Mouse (Mus musculus): ENCODE results near the gene Myo1b.

The Myo1b gene

DNA sequence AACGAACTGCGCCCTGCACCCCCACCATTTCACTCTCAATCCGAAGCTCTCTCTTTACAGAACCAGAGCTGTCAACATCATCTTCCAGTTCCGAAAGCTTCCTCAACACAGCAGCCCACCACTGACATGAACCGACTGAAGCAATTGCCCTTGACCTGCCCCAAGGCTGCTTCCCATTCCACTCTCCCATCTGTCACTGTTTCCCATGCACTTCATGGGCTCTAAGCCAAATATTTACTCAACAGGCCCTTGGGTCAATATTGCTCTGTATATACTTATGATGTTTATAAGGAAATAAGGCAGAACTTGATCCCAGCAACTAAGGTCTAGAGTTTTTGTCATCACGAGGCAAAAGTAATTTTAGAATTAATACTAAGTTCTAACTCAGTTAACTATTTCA is 133.8 kb downstream of the Myo1b start:
- no peak for DNase-seq (ENCODE audit: low spot score)

DNA sequence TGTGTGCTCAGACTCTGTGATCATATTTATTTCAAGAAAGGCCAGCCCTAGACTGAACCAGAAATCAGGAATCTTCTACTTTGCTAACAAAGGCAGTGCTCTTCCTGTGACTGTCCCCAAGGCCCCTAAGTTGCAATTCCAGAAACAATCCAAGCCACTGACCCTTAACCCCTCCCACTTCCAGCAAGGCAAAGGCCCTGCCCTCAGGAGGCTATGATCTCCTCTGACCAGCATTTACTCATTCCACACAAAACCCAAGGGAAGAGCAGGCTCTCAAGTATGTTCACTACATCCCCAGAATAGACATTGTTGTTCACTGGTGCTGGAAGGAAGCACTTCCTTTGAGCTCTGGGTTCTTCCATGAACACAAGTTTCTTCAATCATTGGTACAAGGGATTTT is 135.5 kb downstream of the Myo1b start:
- DNase-seq (ENCODE audit: low spot score), result no peak

DNA sequence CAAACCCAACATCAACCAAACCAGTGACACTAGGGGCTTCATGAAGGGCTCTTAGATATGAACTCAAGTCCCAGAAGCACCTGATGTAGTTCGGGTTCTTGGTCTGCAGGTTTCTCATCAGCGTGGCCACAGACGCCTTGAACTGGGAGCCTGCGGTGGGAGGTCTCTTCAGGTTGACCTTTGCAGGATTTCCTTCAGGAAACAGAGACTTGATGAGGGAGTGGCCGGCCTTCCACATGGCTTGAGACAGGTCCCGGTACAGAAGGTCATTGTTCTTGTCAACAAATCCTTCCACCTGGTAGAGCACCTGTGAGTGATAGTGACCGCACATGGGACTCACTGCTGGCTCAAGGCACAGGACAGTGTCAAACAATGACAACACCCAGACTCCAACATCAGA is 137.6 kb downstream of the Myo1b start:
- no peak for DNase-seq (ENCODE audit: low spot score)

DNA sequence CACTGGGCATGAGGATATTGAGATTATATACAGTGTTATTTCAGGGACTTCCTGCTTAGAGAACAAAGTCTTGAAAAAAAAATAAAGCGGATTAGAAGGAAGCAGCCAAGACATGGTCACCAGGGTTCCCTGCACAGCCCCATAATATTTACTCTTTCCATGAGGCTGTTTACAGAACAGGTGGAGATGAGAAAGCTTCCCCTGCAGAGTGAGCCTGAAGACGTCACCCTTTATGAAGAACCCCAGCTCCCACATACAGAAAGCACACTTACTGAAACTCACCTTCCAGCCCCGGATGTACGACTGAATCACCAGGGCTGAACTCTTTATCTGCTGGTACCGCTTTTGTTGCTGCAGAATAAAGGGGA is 145.4 kb downstream of the Myo1b start:
- DNase-seq (ENCODE audit: low spot score), result no peak

DNA sequence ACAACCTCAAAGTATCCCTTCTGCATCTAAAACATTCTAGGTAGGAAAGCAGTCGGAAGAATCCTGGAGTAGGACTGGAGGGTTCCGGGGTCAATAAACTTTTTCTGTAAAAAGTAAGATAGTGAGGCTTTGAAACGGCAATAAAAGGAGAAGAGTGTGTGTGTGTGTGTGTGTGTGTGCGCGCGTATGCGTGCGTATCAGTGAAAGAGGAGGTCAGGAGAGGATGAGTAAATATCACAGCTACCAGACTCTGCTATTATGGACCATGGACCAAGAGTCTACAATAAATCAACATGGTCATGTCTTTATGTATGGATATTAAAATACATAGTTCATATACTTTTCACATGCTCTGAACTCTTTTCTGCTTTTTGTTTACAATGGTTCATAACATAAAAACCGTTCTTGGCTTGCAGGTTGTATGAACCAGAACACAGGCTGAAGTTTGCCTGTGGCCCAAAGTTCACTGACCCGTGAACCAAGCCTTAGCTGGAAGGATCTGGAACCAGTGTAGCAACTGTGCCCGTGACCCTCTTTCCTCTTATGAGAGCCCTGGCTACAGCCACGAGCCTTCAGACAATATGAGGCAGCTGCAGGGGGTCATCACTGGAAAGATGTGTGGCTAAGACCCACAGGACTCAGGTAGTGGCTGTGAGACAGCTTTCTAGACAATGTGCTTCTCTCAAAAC is 145.9 kb downstream of the Myo1b start:
- DNase-seq (ENCODE audit: low spot score), result no peak

DNA sequence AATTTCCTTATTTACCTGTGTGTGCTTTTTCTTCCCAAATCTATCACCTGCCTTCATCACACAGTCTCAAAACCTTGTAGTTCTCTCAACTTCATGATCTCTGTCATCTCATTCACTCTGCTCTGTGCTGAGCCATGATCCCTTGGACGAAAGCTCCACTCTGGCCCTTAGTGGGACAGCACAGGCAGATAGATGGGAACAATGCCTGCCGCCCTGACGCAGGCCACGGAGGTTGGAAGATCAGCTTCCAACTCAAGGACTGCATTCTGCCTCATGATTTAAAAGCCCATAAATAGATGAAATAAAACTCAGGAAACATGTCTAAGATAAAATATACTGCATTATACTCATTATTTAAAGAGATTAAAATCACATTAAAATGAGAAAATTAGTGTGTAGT is 149.6 kb downstream of the Myo1b start:
- DNase-seq (ENCODE audit: low spot score), result no peak

DNA sequence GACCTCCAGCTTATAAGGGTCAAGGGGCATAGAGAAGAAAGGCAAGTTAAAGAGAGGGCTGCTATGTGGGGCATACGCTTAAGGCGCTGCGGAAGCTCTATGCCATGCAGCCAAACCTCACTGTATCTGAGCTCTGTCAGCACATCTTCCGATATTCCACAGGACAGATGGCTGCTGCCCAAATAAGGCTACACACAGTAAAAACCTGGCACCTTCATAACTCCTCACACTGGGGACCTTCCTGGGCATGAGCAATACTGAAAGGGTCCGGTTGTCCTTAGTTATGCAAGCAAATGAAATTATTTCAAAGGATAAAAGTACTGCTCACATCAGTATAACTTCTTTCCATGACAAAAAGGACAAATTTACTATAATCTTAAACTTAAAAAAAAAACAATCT is 150.7 kb downstream of the Myo1b start:
- no peak for DNase-seq (ENCODE audit: low spot score)

DNA sequence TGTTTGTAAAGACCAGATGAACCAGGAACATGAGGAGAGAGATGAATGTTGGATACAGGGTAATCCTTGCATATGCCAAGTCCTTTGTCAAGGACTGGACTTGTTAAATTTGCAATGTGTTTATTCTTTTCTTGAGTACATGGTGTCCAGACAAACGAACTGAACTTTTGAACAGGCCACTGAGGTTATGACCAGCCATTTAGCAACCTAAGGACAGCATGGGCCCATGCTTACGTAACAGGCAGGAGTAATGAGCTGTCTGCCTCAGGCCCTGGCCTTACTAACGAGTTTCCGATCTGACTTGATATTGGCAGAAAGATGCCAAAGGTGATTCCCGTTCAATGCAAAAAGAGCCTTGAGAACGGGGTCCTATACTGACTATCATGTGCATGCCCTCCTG is 156.2 kb downstream of the Myo1b start:
- no peak for DNase-seq (ENCODE audit: low spot score)

DNA sequence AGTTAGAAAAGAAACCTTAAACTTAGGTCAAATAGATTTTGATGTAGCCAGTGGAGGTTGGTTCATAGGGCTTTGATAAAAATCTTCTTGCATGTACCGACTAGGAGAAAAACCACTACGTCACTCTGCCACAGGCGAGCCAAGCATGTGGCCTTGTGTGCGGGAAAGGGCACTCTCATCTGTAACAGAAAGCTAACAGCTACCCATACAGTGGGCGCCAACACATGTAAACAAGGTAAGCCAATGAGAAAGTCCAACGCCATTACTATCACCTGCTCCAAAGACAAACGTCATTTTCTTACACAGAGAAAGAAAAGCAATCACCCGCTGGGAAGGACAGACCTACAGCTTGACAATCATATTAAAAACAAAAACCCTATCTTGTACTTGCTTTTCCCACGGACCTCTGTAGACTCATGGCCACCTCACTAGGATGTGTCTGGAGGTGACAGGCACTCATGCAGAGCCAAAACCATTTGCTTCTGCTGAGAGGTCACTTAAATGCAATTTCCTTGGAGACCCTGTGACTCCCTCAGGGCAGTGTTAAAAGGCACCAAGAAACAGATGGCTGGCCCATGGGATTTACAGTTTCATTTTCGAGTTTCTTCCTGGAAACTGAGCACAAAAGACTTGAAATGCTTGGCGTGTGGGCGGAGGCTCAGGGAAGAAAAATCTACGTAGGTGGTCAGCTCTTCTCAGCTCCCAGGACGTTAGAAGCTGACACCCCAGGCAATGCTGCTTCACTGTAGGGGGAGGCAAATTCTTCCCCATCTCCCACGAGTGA is 157.4 kb downstream of the Myo1b start:
- DNase-seq (ENCODE audit: low spot score), result no peak

DNA sequence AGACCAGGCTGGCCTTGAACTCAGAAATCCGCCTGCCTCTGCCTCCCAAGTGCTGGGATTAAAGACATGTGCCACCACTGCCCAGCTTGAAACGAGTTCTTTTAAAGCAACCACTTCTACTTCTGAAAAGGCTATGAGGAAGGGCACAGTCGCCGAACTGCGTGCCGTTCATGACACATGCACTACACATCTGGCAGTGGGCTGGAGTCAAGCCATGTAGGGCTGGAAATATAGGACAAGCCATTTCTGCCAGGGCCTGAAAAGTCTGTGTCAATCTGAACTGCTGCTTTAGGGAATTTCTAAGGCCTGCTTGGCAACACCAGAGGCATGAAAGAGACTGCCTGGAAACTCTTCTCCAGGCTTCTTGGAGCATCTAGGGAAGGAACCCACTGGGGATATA is 162.2 kb downstream of the Myo1b start:
- DNase-seq (ENCODE audit: low spot score), result no peak

DNA sequence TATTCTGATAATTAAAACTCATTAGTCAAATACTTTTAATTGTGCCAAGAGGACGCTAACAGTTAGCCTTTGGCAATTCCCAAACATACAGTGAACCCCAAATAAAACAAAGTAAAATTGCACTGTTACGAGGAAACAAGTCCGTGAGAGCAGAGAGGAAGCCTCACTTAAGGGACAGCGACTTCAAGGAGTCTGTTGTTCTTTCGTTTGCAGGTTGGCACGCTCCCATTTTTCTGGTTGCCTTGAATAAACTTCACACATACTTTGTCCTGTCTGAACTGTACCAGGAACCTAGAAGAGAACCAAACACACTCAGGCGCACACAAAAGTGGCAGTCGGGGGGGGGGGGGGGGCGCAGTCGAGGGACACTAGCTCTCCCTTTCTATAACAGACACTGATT is 164.9 kb downstream of the Myo1b start:
- DNase-seq (ENCODE audit: low spot score), result no peak

DNA sequence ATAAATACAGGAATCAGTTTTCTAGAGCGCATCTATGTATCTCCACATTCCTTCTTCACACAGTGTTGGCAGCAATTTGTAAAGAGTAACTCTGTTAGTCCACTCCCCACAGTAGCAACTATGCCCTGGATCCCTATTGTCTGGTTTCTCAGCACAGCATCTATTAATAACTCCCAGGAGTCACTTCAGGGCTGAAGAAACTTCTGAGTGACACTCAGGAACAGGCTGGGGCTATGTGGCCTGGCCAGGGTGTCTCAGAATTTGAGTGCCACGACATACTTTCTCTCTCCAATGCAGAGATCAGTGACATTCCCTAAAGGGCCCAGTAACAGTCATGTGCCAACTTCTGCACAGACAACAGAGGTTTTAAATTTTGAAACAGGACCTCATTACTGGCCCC is 167.6 kb downstream of the Myo1b start:
- DNase-seq (ENCODE audit: low spot score), result no peak

DNA sequence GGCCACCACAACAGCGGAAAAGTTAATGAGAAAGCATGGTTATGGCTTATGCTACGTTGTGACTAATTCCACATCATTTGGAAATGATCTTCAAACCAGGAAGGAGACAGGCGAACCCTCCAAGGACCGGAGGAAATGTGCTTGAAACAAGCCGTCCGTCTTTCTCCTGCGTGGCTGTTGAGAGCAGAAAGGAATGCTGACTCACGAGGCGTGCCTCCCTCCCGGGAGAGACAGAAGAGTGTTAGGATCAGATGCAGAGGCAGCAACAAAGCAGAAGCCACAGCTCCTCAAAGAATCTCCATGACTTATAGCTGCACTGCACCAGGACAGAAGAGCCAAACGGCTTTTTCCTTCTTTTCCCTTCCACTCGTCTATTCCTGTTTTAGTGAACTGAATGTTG is 168.4 kb downstream of the Myo1b start:
- no peak for DNase-seq (ENCODE audit: low spot score)

DNA sequence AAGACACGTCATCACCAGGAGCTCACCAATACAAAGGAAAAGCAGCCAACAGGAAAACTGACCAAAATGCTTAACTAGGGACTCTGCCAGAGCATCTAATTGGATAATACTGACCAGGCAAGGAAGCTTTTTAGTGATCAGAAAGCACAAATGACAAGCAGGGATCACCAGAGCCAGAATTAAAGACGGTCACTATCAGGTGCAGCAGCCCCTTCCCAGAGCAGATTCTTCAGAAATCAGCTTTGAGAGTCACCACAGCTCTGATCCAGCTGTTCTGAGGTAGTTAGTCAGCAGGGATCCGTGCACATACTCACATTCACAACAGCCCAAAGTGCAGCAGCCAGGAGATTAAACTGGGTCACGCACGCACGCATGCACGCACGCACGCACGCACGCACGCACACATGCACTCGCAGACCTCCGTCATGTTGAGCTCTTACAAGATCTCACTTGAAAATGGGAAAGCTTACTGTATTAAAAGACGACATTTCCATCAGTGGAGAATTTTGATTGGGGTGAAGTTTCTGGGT is 169.1 kb downstream of the Myo1b start:
- DNase-seq (ENCODE audit: low spot score), result no peak

DNA sequence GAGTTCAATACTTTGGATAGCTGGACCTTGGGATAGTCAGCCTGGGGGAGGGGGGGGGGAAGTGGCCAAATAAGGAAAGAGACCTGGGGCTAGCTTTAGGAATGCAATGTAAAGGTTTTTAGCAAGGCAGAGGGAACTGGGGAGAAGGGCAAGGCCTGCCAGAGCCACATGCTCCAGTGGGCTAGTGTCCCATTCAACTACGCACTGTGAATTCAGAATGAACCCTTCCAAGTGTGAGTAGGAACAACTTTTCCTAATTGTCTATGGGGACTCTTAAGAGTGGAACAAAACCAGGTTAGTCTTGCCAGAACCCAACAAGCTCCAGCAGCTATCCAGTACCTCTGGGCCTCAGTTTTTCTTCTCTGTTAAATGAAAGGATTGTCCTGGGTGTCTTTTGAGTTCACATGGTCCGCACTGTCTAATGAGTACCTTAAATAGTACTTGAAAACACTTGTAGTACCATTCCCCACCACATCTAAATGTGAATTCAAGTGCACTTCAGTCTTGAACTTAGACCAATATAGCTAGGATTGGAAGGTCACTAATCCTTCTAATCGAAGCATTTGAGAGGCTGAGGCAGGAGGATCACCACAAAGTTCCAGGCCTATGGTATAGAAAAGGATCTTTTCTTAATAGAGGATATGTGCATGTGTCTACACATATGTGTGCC is 172.0 kb downstream of the Myo1b start:
- DNase-seq (ENCODE audit: low spot score), result no peak

DNA sequence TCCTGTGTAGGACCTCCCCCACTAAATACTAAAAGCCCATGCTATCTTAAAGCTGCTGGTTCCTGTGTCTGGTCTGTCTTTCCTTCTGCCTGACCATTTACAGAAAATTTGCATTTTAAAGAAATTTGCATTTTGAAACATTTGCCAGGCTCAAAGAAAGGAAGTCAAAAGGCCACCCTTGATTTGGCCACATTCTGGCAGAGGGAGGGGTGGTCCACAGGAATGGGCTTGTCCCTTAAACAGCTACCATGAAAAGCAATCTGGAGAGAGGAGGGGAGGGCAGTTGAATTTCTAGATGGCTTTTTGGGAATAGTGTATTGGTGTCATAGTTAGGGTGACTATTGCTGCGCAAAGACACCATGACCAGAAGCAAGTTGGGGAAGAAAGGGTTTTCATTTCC is 173.3 kb downstream of the Myo1b start:
- no peak for DNase-seq (ENCODE audit: low spot score)

DNA sequence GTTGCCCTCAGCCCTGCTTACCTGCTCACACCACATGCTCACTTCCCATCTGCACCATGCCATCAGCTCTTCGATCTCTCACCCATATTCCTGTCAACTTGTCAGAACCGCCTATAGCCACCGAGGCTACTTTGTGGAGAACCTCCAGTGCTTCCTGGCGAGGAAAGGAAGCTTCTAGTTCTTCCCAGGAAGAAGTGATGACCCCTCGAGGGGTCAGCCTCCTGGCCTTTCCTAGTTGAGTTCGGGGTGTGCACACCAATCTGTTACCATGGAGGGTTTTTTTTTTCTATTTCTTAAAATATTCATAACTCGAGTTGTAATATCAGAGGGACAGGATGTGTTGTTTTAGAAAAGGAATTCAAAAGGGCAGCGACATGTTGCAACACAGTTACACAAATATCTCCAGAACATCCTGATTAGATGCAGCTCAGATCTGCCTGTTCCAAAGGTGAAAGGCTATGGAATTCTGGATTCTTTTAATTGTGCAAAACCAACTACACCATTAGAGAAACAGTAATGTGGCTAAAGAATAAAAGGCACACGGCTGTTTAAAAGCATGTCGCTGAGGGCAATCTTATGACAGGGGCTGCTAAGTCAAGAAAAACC is 175.1 kb downstream of the Myo1b start:
- DNase-seq (ENCODE audit: low spot score), result no peak

DNA sequence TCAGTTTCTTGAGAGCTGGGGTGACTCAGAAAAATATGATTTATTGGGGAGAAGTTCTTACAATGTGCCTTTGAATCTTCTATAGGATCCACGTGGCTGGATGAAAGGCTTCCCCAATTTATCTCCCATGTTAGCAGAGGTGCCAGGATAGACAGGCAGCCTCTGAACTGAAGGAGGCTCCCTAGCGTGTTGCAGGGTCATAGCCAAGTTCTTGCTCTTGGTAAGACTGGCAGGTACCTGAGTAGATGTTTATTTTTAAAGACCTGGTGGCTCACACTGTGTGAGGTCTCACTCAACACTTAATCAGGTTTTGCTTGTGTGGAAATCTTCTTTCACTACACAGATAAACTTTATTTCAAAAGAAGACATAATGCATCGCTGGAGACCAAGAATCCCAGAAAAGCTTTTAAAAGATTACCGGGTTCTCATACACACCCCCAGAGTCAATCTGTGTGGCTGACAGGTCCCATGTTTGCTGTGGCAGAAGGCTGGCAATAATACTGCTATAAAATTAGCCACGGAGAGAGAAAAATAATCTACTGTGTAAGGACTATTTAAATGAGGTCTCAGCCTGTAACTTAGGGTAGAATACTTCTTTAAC is 176.5 kb downstream of the Myo1b start:
- no peak for DNase-seq (ENCODE audit: low spot score)

DNA sequence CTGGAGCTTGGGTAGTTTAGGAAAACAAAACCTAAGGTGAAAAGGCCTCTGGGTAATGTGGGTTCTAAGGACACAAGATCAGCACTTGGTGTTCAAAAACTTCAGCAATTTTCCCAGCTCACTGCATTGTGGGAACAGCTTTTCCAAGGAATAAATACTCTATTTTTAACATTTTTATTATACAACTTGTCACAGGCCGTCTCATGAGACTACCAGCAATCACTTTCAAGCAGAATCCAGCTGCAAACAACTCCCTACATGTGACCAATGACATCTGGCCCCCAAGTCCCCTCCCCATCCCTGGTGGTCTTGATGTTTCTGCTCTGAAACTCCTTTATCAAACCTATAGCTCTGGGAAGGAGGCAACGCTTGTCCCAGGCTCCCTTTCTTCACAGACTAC is 179.0 kb downstream of the Myo1b start:
- no peak for DNase-seq (ENCODE audit: low spot score)

DNA sequence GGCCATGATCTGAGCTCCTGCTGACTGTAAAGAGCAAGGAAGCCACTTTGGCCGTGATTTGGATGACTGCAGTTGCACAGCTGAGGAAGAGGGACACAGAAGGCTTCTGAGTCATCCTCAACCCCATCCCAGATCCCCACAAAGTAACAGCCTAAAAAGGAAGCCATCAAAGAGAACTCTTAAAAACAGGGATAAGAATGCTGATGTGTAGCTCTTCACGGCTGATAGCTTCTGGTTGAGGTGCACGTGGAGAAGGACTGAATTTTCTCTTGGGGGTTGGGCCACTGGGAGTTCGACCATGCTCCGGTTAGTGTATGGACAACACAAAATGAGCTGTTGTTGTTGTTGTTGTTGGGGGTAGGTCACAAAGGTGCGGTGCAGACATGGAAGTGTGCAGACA is 181.2 kb downstream of the Myo1b start:
- DNase-seq (ENCODE audit: low spot score), result no peak

DNA sequence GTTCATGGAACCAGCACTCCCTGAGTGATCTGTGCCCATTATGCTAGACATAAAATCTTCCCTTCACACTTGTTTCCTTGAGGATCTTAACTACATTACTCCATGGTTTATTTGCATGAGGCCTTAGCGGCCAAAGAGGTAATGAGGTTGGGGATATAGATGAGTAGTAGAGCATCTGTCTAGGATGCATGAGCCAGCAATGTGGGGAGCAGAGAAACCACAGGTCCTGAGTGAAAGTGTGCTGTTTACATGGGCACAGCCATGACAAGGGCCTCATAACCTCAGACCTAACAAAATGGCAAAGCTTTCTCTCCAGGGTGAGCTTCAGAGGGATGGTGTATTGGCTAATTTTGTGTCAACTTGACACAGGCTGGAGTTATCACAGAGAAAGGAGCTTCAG is 186.5 kb downstream of the Myo1b start:
- no peak for DNase-seq (ENCODE audit: low spot score)

DNA sequence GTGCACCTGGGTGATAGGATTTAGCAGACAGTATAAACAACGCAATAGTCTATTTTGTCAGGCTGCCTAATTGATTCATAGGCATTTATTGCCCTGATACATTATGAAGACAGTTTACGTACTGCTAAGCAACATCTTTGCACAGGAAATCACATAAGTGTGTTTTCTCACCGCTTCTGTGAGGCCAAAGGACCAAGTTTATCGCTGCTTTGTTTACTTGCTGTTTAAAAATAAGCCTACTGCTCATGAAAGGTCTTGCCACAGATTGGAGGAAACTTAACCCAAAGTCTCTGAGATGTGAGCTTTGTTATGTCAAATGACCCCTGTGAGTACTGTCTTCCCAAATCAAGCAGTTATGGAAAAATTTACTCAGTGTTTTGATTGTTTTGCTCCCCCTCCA is 187.1 kb downstream of the Myo1b start:
- DNase-seq (ENCODE audit: low spot score), result no peak
